Mouse (Mus musculus) heart, postnatal 36 days (tissue): ENCODE measurements around the gene Vmn2r112. TPM values are rescaled to one million over a fixed set of nuclear protein-coding genes. Genes with fewer than 3 reads are reported as not detected.
"Not testable (repeated sequence)": the region's sequence is repeated elsewhere in the genome, so short reads cannot be mapped to it uniquely, and the experiment has no call there.

Source experiments
- DNase-seq, 2 experiments: peaks; one replicate each; pipeline ENCODE4 v3.0.0; 2021 to 2022
- intact Hi-C: fragments of 180-260 bp; cut with DNase I; formaldehyde crosslinking; loops from one replicate; pipeline ENCODE4 v1.15.1; 2025
- total RNA-seq, 2 experiments: library from RNA; stranded (reverse); gene quantifications; 2 replicates each; pipeline ENCODE4 v1.2.3; 2021

Vmn2r112 gene
- not detected for total RNA-seq

GRCm38 (mm10) chr17:22600651-22601050, at the start of gene Vmn2r112:
Vmn2r112 (plus strand) TSS chr17:22600951.
- DNase-seq, intact Hi-C loops: not testable (repeated sequence)

DNA sequence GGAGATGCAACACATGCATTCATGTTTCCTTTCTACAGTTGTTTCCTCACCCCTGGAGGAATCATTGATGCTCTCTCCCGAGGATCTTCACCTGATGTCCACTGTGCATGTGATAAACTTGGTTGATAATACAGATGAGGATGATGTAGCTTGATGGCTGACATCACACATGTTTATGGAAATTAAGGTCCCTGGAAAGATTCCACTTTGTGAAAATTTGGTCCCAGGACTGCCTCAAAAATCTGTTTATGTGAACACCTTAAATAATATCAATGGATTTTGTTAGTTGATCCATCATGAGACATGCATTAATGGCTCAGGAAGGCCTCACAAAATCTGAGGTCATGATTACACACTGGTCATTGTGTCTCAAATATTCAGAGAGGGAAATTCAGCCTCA, 27.4 kb upstream of the Vmn2r112 start, which contains the start of gene Vmn2r111:
Gene Vmn2r111 (minus strand): TSS at position 101 of the 400 bp plus-strand sequence.
- intact Hi-C loops, DNase-seq: not testable (repeated sequence)

GRCm38 (mm10) chr17:22630646-22631045, 29.9 kb downstream of the Vmn2r112 start:
- no peak for DNase-seq
- intact Hi-C loops: no loop called here

Other genes starting within 250 kb of the Vmn2r112 start
- gene Zfp944, start 239.6 kb upstream of the Vmn2r112 start, total RNA-seq: 1 to 10 TPM; 4.6 to 4.7 TPM
- 10 to 100 TPM in 1 of 2 experiments, 1 to 10 TPM in 1; 8.9 to 10.0 TPM for gene Zfp758, start 239.5 kb upstream of the Vmn2r112 start, total RNA-seq
- 1 to 10 TPM; 2.4 to 4.1 TPM for gene Zfp946, start 176.7 kb upstream of the Vmn2r112 start, total RNA-seq
- not detected for gene Vmn2r111, start 27.5 kb upstream of the Vmn2r112 start, total RNA-seq